Mouse (Mus musculus): ENCODE results near the gene Mmel1. TPM values are rescaled to one million over a fixed set of nuclear protein-coding genes. Genes with fewer than 3 reads are reported as not detected.
A peak's percentile ranks its signal among the peaks of the same experiment; 100 is the strongest.

Gene Mmel1
- polyA plus RNA-seq, 1 experiment from 2014 or later = 0.13 TPM

DNA sequence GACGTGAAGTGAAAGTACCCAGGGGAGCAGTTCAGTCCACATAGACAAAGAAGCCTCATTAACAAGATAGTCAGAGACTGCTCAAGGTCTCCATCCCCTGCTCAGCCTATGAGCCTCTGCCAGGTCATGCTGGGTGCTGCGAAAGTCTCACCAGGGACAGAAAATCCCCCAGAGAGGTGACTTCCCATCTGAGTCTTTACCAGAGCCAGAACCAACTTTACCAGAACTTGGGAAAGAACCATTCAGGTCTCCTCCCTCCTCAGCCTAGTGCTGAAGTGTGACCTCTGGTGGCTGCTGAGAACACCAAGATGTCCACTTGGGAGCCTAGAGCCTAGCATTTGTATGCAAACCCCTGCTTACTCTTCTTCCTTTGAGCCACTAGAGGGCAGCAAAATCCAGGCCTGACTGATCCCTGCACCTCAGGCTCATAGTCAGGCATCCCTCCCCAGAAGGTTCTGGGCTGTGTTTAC lies 74.8 kb downstream of the Mmel1 start:
- no peaks in the 10 kb centered on the region for H3K36me3 ChIP-seq (ENCODE audit: control insufficient read depth, insufficient read depth, low read length)
- no peak overlapping the region for H3K9ac ChIP-seq (ENCODE audit: low read length)
- H3K4me2 ChIP-seq (ENCODE audit: low read length) = no peak overlapping the region
- 4% methylated on average over 2 of the region's 2 CpGs for WGBS
- H3K4me3 ChIP-seq (ENCODE audit: low read depth, low read length) = no peak overlapping the region
- H3K9me3 ChIP-seq (replicated peaks; ENCODE audit: control insufficient read depth, low read length) = no peaks in the 10 kb centered on the region
- no peaks in the 10 kb centered on the region for H3K27me3 ChIP-seq (replicated peaks; ENCODE audit: control insufficient read depth, insufficient read depth, low read length)
- peaks cover 14% of the 10 kb centered on the region for H3K4me1 ChIP-seq (ENCODE audit: control insufficient read depth, insufficient read depth, low read length)
- DNase-seq (ENCODE audit: low spot score) (peak; percentile 94), ATAC-seq (peak; percentile 56)
- no peak overlapping the region for H3K27ac ChIP-seq (ENCODE audit: low read depth, low read length)

Other genes with a start within 250 kb of the Mmel1 start
- 20.6 and 25.0 TPM in 2 replicates for gene Prdm16, start 232.7 kb upstream of the Mmel1 start, polyA plus RNA-seq (2014; fragmentation: Nextera tagmentation; extraction: Ambion mirVana)
- gene Actrt2, start 201.7 kb upstream of the Mmel1 start, polyA plus RNA-seq (2014; fragmentation: Nextera tagmentation; extraction: Ambion mirVana) = not detected in 2 replicates
- gene Ttc34, start 32.1 kb upstream of the Mmel1 start, polyA plus RNA-seq (2014; fragmentation: Nextera tagmentation; extraction: Ambion mirVana) = 0.85 and 1.5 TPM in 2 replicates
- gene Fam213b, start 29.6 kb downstream of the Mmel1 start, polyA plus RNA-seq (2014; fragmentation: Nextera tagmentation; extraction: Ambion mirVana) = 40.3 and 45.9 TPM in 2 replicates
- not detected in 2 replicates for gene Tnfrsf14, start 59.0 kb downstream of the Mmel1 start, polyA plus RNA-seq (2014; fragmentation: Nextera tagmentation; extraction: Ambion mirVana)
- gene Hes5, start 91.3 kb downstream of the Mmel1 start, polyA plus RNA-seq (2014; fragmentation: Nextera tagmentation; extraction: Ambion mirVana) = 73.0 and 86.0 TPM in 2 replicates
- 34.6 and 38.9 TPM in 2 replicates for gene Pank4, start 94.5 kb downstream of the Mmel1 start, polyA plus RNA-seq (2014; fragmentation: Nextera tagmentation; extraction: Ambion mirVana)
- 6.2 and 7.4 TPM in 2 replicates for gene Plch2, start 187.2 kb downstream of the Mmel1 start, polyA plus RNA-seq (2014; fragmentation: Nextera tagmentation; extraction: Ambion mirVana)
- gene Pex10, start 197.4 kb downstream of the Mmel1 start, polyA plus RNA-seq (2014; fragmentation: Nextera tagmentation; extraction: Ambion mirVana) = 4.2 and 4.9 TPM in 2 replicates
- 161 and 163 TPM in 2 replicates for gene Rer1, start 216.8 kb downstream of the Mmel1 start, polyA plus RNA-seq (2014; fragmentation: Nextera tagmentation; extraction: Ambion mirVana)
- gene Morn1, start 217.0 kb downstream of the Mmel1 start, polyA plus RNA-seq (2014; fragmentation: Nextera tagmentation; extraction: Ambion mirVana) = 7.1 and 10.6 TPM in 2 replicates